Mouse (Mus musculus) ES-CJ7 (cell line): ENCODE measurements around the gene Rere.
"Not testable (repeated sequence)": the region's sequence is repeated elsewhere in the genome, so short reads cannot be mapped to it uniquely, and the experiment has no call there.

Source experiments
- DNase-seq: peaks from one replicate; pipeline ENCODE4 v3.0.0; 2011; ENCODE audit warnings: low read depth, low spot score

Gene Rere

DNA sequence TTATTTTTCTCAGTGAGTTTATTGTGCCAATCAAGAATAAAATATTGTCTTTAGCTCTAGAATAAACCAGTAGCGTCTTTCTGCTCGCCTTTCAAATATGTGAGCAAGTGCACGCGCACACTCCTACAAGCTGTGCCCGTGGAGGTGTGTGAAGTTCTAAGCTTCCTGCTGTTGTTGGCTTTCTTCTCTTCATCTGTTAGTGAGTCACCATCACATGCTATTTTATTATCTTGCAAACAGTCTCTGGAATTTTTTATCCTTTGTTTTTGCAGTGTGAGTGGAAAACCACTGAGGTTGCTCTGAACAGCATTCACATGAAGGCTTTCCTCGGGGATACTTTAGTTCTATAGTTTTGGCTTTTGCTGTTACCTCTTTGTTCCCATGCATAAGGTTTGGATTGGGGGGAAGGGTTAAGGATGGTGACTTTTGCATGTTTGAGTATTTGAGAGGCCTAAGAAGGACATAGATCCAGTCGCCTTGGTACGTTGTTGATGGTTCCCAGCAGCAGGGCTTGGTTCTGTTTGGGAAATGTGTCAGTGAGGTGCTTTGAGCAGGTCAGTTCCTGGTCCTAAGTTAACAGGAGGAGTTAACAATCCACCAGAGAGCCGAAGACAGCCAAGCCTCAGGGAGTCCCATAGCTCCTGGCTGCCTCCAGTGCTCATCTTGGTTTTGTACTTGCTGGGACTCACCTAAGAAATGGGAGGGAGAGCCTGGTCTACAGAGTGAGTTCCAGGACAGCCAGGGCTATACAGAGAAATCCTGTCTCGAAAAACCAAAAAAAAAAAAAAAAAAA lies 300.7 kb downstream of the Rere start:
- no peak for DNase-seq

DNA sequence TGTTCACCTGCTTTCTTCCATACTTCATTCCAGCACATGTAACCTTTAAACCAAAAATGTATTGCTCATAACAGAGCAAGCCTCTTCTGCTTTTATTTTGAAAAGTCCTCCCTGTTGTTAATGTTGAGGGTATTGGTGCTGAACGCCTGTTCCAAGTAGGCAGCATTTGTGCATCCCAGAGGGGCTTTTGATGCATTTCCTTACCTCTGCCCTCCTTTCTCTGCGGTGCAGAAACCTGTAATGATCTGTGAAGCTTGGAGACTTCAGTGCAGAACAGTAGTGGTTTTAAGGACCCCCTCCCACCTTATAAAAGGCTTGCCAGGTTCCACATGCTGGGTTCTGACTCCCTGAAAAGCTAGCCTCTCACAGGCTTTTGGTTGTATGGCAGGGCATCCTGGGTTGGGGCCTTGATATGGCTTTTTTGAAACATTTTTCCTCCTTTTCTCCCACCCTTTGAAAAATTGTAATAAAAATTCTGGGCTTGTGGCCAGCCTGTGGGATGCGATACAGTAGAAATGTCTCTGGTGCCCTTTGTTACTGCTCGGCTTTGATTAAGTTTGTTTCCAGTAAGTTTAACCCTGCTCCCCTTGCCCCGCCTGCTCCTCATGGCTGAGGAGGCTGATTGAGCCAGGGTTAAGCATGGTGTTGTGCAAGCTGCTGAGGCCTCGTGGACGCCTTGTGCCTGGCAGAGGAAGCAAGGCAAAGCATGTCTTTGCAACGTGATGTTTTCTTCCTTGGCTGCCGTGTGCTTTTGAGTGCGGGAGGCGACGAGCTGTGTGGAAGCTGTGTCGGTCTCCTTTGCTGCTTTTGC lies 301.7 kb downstream of the Rere start:
- DNase-seq, result no peak

DNA sequence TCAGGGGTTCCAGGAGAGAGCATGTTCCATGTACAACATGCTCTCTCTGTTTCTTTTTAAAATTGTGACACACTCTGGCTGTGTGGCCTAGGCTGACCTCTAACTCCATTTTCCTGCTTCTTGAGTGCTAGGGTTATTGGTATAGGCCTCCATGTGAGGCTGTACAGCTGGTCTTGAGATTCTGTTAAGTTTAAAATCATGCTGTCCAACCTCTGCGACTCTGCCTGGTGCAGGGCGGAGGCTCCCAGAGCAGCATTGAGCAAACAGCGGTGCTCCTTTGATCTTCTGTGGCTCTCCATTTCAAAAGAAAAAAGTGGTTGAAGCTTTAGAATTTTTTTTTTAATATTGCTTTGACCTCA lies 302.3 kb downstream of the Rere start:
- no peak for DNase-seq

DNA sequence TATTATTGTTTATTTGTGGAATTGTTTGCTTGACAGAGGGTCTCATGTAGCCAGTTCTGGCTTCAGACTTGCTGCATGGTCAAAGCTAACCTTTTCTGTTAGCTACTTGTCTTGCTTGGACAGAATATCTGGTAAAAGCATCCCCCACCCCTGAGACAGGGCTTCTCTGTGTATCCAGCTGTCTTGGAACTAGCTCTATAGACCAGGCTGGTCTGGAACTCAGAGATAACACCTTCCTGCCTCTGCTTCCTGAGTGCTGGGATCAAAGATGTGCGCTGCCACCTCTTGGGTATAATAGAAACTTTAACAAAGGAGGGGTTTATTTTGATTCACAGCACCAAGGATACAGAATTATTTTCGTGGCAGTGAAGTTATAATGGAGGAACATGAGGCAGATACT lies 304.4 kb downstream of the Rere start:
- no peak for DNase-seq

DNA sequence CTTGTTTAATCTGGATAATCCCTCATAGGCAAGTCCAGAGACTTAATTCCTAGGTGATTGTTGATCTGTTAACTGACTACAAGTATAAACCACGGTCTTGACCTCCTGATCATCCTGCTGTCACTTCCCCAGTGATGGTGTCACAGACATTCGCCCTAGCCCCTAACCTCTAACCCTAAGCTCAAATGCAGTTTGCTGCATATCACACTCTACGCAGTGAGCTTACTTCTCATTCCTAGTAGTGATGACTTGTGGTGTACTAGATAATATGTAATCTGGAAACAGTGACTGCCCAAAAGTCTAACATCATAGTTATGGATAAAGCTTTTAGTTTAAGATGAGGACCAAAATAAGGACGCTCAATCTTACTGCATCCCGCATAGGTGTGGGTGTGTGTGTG lies 304.8 kb downstream of the Rere start:
- no peak for DNase-seq

DNA sequence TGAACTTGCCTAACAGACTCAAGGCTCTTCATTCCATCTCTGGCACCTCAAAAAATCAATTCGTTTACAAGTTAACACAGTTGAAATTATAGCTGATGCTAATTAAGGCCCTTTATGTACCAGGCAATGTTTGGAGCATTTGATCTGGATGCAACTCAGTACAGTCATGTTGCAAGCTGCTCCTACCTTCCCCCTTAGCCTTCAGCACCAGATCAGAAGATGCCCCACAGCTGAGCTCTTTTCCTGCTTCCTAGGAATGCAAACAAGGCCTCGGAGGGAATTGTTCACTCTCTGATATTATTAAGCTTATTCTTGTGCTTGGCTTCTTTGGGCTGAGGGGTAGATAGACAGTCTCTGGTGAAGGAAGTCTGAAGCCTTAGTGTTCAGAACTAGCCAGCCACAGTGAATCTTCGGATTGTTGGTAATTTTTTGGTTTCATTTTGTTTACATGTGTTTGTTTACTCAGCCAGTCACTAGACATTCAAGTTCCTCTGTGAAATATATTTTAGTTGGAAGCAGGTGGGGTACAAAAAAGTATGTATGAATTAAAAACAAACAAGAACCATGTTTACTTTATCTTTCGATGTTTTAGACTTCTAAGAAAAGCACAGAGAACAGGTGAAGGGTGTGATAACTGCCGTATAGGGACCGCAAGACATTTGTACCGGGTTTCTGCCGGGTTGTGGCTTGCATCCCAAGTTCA lies 306.3 kb downstream of the Rere start:
- DNase-seq, result no peak

DNA sequence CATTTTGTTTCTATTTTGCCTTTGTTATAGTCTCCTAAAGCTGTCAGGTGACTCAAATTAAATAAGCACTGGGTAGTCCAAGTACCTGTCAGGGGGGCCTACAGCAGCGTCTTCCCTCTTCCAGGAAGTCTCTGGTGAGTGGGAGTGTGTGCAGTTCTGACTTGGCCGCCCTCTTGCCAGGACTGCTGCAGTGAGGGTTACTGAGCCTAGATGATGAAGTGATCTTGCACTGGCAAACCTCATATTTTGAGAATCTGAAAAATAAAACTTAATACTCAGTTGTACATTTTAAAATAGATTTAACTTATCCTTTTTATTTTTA lies 306.8 kb downstream of the Rere start:
- DNase-seq, result no peak

DNA sequence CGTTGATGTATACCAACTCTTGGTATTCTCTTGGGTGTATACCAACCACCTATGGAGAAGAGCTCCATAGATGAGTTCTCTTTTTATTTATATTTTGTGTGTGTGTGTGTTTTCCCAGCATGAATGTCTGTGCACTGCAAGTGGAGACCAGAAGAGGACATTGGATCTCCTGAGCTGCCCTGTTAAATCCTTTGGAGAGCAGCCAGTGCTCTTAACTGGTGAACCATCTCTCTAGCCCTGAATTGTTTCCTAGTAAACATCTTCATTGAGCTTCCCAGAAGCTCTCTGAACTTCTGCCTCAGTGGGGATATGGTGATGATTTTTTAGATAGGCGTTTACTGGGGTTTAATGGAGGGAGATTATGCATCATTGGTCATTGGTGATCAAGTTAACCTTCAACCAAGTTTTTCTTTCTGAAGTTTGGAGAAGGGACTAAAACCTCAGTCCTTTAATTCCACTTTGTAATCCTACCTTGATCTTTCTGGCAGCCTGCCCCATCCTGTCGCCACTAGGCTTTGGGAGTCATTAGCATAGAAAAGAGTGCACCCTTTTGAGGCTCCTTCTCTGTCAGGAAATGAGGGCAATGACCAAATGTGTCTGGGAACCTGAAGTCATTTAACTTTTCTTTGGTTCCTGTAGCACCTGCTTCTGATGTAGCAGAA lies 309.3 kb downstream of the Rere start:
- DNase-seq, result no peak

DNA sequence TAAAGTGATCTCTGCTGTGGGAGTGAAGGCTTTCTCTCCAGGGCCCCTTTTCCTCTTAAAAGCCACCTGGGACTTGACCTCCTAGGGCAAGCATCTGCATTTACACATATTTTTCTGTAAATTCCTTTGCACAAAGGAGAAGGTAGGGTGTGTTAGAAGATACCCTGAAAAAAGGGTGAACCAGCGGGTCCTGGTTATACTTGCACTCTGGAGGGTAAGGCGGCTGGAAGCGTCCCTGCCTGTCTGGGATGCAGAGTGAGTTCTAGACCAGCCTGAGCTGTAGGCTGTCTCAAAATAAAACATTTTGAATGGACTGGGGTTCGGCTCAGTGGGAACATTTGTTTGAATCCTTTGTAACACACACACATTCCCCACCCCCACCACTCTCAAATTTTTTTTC lies 310.2 kb downstream of the Rere start:
- no peak for DNase-seq

DNA sequence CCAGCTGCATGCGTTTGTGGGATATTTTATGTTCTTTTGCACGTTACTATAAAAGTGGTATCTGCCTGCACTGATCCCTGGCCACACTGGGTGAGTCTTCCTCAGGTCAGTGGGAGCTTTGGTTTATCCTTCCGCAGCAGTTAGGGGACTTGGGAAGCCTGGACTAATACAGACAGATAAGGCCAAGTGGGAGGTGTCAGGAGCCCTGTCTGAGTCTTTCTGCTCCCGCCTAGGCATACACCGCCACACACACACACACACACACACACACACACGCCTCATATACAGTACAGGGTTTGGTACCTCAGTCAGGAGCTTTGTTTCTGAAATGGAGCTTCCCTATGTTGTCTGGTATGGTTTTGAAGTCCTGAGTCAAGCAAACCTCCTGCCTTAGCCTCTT lies 310.6 kb downstream of the Rere start:
- DNase-seq, result no peak

DNA sequence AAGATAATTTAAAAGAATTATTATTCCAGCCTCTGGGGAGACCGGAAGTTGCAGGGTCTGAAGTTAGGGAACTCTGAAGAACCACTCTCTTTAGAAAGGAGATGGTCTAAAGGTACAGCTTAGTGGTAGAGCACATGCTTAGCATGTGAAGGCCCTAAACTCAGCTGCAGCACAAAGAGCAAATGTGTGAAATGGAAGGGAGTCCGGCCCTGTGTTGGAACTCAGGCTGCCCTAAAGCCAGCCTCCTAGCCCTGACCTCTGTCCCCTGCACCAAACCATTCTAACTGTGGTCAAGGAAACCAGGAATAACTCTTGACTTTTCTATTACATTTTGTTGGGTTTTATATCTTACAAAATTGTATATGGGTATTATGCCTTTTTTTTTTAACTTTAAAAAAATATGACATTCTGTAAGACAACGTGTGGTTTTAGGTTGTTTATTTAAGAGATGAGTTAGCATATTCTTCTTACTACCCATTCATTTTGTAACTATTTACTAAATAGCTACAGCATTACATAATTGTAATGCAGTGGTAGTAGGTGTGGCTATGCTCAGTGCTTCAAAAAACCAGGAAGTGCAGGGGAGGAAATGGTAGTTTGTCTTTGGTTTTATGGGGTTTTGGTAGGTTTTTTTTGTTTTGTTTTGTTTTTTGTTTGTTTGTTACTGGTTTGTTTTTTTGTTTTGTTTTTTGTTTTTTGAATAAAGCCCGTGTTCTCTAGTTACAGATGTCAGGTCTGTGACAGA lies 312.2 kb downstream of the Rere start:
- DNase-seq, result no peak

DNA sequence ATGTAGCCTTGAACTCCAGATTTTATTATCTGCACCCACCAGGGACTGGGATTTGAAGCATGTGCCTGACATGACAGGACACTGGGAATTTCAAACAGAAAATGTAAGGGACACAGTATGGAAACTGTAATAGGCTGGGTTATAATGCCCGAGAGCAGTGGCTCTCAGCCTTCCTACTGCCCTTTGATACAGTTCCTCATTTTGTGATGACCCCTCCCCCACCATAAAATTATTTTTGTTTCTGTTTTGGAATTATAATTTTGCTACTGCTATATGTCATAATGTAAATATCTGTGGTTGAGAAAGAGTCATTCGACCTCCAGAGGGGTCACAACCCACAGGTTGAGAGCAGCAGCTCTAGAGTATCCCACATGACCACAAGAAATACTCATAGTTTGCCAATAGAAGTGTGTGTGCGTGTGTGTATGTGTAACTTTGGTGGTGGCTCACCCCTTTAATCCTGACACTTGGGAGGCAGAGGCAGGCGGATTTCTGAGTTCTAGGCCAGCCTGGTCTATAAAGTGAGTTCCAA lies 312.9 kb downstream of the Rere start:
- DNase-seq, result no peak

DNA sequence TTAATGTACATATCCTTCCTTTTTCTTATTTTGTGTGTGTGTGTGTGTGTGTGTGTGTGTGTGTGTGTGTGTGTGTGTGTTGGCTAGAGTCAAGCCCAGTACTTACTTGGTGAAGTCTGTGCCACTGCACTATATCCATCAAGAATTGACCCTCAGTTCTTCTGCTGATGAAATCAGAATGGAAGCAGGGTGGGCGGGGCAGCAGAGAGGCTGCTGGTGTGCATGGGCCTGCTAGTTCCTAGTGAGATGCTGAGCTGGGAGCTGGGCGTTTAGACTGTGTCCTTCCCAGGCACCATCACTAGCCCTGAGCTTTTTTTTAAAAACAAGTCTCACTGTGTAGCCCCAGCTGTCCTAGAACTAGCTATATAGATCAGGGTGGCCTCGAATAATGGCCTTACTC lies 313.6 kb downstream of the Rere start:
- DNase-seq, result no peak

DNA sequence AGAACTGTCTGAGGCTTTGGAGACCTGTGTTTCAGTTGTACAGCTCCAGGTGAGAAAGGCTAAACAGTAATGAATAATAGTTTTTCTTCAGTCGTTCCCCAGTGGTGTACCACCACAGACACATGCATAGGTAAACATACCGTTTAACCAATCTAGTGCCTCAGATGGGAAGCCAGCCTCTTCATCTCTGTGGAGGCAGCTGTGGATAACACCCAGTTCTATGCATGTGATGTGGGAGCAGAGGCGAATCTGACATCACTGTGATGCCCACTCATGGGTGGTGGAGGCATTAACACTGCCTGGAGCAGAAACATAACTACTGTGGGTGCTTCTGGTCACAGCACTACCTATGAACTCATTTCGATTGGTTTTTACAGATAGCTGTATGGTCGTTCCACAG lies 314.5 kb downstream of the Rere start:
- DNase-seq, result no peak

DNA sequence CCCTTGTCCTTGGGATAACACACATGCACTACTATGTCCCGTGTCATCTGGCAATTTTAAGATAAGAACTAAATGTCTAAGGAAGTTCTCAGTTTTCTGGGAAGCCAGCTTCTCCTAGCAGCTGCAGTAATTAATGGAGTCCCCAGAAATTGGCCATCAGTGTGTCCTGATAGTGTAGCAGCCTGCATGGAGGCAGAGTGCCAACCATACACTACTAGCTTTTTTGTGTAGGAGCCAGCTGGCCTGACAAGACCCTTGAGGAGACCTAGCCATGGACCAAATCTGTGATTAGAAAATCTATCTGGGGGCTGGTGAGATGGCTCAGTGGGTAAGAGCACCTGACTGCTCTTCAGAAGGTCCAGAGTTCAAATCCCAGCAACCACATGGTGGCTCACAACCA lies 317.2 kb downstream of the Rere start:
- no peak for DNase-seq

DNA sequence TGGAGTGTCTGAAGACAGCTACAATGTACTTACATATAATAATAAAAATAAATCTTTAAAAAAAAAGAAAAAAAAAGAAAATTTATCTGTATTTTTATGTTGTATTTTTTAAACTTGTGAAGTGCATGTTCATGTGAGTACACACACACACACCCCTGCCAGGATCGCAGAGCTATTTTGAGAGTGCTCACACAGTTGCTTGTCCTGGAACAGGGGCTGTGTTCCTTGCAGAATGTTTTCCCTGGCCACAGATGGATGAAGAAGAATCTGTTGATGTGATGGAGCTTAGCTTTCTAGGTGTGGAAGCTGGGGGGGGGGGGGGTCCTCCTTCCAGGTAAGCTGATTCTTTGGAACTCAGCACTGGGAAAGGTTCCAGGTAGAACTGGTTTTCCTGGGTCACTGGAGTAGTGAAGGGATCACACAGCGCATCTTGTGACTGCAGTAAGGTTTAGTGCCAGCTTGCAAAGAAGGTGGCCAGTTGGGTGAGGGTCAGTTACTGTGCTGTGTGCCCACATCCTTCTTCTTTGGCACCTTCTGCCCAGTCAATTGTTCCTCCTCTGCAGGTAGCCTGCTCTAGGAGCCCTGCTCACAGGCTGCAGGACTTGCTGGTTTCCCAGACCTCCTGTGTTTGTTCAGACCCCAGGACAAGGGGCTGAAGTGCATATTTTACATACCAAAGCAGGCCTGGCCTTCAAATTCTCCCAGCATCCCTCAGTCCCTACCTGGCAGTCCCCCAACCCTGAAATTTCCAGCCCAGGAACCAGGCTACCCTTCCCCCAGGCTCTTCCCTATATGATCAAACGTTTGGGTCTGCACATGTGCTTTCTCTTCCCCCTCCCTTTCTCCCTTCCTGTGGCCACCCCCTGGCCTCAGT lies 317.9 kb downstream of the Rere start:
- DNase-seq, result peak; percentile 18

DNA sequence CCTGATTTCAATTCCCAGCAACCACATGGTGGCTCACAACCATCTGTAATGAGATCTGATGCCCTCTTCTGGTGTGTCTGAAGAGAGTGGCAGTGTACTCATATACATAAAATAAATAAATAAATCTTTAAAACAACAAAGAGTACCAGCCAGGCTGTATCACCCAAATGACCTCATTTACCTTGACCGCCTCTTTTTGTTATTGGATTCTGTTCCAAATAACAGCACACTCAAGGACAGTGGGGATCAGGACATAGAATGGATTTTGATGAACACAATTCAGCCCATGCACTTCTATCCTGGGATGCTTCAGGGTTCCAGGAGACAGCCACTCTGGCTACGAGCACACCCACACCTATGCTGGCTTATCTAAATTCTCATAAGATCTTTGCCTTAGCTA lies 319.1 kb downstream of the Rere start:
- DNase-seq, result not testable (repeated sequence)

DNA sequence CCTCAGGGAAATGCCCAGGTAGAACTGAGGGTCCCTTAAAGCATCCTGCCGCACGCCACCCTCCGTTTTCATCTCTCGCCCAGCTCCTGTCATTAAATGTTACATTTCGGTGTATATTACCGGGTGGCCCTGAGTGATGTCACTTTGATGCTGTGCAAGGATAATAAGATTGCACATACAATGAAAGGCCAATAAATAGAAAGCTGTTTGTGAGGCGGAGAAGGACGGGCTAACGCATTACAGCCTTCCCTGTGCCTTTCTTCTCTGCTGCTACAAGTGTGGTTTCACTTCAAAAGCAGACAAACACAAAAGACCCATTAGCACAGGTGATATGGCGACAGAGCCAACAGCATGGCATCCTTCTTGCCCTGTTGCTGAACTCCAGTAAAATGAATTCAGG lies 320.0 kb downstream of the Rere start:
- no peak for DNase-seq

DNA sequence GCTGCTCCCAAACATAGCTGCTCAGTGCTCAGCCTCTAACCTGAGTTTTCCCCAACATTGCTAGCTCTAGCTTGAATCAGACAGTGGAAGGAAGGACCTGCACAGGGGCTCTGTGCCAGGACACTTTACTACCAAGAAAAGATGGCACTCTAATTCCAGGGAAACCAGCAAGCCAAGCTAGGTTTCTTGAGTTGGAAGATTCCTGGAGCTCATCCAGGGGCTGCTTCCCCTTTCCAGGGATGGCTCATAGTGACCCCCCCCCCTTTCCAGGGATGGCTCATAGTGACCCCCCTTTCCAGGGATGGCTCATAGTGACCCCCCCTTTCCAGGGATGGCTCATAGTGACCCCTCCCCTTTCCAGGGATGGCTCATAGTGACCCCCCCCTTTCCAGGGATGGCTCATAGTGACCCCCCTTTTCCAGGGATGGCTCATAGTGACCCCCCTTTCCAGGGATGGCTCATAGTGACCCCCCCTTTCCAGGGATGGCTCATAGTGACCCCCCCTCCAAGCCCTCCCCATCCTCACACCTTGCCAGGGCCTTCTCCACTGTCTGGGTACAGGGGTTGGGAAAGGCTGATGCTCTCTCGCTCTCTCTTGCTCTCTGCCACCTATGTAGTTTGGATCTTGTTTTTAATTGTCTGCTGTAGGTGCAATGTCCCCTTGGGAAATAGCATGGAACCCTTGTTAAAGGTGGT lies 322.1 kb downstream of the Rere start:
- DNase-seq, result no peak

DNA sequence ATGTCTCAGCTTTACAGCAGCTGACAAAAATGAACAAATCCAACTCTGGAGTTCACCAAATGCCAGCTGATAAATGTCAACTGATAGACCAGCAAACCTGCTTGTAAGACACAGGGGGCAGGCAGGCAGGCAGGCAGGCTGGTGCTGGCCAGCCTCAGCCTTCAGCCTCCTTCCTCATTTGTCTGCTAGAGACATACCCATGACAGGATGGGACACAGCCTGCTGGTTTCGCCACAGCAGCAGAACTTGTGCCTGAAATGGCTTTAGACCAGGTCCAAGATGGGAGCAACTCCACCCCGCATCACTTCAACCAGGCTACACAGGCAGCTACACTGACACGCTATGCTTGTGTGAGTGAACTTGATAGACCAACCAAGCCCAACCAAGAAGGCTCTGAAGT lies 324.4 kb downstream of the Rere start:
- no peak for DNase-seq
